13 mouse cellular contexts compared by ENCODE assay signal in genomic region chr7:79534819-79535218, GRCm38 (mm10).
DNase-seq lines count a peak whose midpoint lies in the region; ATAC-seq and TF ChIP-seq lines count a peak whose summit lies in the region.
"Had no signal": no experiment of that assay in that cellular context is flagged by ENCODE, and none has a peak within 500 bp of the region (broad histone marks: within the 10 kb centered on the region; RNA-seq: fewer than 3 reads in every experiment).

No protein-coding gene starts in this region.

- H3K27me3 ChIP-seq in heart, embryonic 13.5 days (replicated peaks), result peaks cover 100% of the 10 kb centered on the region
- H3K27me3 ChIP-seq in forebrain, embryonic 14.5 days (replicated peaks; ENCODE audit: control insufficient read depth, insufficient read depth, low read length), result no peaks in the 10 kb centered on the region
- peaks cover 99% of the 10 kb centered on the region for H3K27me3 ChIP-seq in limb, embryonic 15.5 days
- H3K27me3 ChIP-seq in neural tube, embryonic 14.5 days (ENCODE audit: control insufficient read depth, insufficient read depth, low read length), result no peaks in the 10 kb centered on the region; the same call in 1 of the 2 replicates
- no peaks in the 10 kb centered on the region; the same call in 1 of the 2 replicates for H3K27me3 ChIP-seq in cerebellum, adult 2 months (ENCODE audit: control insufficient read depth, insufficient read depth, low read length)

- no peak for TF ChIP-seq POLR2A in cerebellum, adult 2 months (IDR thresholded peaks at IDR 0.05; ENCODE audit: borderline replicate concordance, insufficient read depth, low read length)

- 13% methylated on average over 7 of the region's 7 CpGs for WGBS in heart, embryonic 13.5 days
- 2% methylated on average over 7 of the region's 7 CpGs for WGBS in forebrain, embryonic 14.5 days
- 13% methylated on average over 7 of the region's 7 CpGs for WGBS in limb, embryonic 15.5 days
- WGBS in neural tube, embryonic 14.5 days, result 4% methylated on average over 7 of the region's 7 CpGs
- WGBS in cerebellum, adult 2 months, result 60% methylated on average over 7 of the region's 7 CpGs

- TF ChIP-seq CTCF in cerebellum, adult 2 months (IDR thresholded peaks at IDR 0.05; ENCODE audit: borderline replicate concordance, insufficient read depth, low read depth, low read length), result no peak

- intact Hi-C loops in heart, postnatal 10 days (cut with DNase I), result loop anchor here (1.0 kb wide), 1 partner anchor 39 kb away; no protein-coding TSS in a partner anchor
- intact Hi-C loops in heart, postnatal 36 days (cut with DNase I), result no loop called here

- no peaks in the 10 kb centered on the region for H3K9me3 ChIP-seq in heart, embryonic 13.5 days
- no peaks in the 10 kb centered on the region for H3K9me3 ChIP-seq in forebrain, embryonic 14.5 days (replicated peaks; ENCODE audit: control insufficient read depth, low read length)
- H3K9me3 ChIP-seq in limb, embryonic 15.5 days, result no peaks in the 10 kb centered on the region
- no peaks in the 10 kb centered on the region for H3K9me3 ChIP-seq in neural tube, embryonic 14.5 days (ENCODE audit: control insufficient read depth, low read length)
- H3K9me3 ChIP-seq: liver, embryonic 13.5 days had no signal

- peaks cover 21% of the 10 kb centered on the region for H3K4me1 ChIP-seq in heart, embryonic 13.5 days
- H3K4me1 ChIP-seq in forebrain, embryonic 14.5 days (ENCODE audit: control insufficient read depth, insufficient read depth, low read length), result peaks cover 68% of the 10 kb centered on the region
- H3K4me1 ChIP-seq in limb, embryonic 15.5 days, result peaks cover 17% of the 10 kb centered on the region
- H3K4me1 ChIP-seq in neural tube, embryonic 14.5 days (ENCODE audit: control insufficient read depth, insufficient read depth, low read length), result peaks cover 24% of the 10 kb centered on the region; the same call in 1 of the 2 replicates
- peaks cover 28% of the 10 kb centered on the region for H3K4me1 ChIP-seq in cerebellum, adult 2 months (ENCODE audit: control insufficient read depth, insufficient read depth, low read length)

- H3K4me3 ChIP-seq in heart, embryonic 13.5 days, result peak overlapping the region; percentile 46; the same call in 1 of the 2 replicates
- H3K4me3 ChIP-seq in forebrain, embryonic 14.5 days (ENCODE audit: low read depth, low read length), result peak overlapping the region; percentile 54
- H3K4me3 ChIP-seq in limb, embryonic 15.5 days, result 0 out of 2 replicates have a peak overlapping the region, but pooled peaks have one; percentile 41
- peak overlapping the region; percentile 59 for H3K4me3 ChIP-seq in neural tube, embryonic 14.5 days (ENCODE audit: low read depth, low read length)
- no peak overlapping the region for H3K4me3 ChIP-seq in cerebellum, adult 2 months (replicated peaks; ENCODE audit: insufficient read depth, low read depth, low read length)

- no peak for DNase-seq in heart, postnatal 10 days
- peak; percentile 78 for DNase-seq in forebrain, embryonic 14.5 days (ENCODE audit: low spot score)
- no peak for DNase-seq in cerebellum, adult 2 months
- no peak for DNase-seq in MN1 (ENCODE audit: low spot score)
- DNase-seq in heart, postnatal 36 days, result no peak
- DNase-seq: gastrocnemius, postnatal 25 days; liver, embryonic 13.5 days; lung, postnatal 4 days; thymus, adult 2 months had no signal

- H3K36me3 ChIP-seq in heart, embryonic 13.5 days, result no peaks in the 10 kb centered on the region
- H3K36me3 ChIP-seq in forebrain, embryonic 14.5 days (ENCODE audit: control insufficient read depth, insufficient read depth, low read length), result peaks cover 36% of the 10 kb centered on the region
- no peaks in the 10 kb centered on the region for H3K36me3 ChIP-seq in limb, embryonic 15.5 days
- H3K36me3 ChIP-seq in neural tube, embryonic 14.5 days (ENCODE audit: control insufficient read depth, insufficient read depth, low read length), result peaks cover 6% of the 10 kb centered on the region; the same call in 1 of the 2 replicates
- H3K36me3 ChIP-seq: liver, embryonic 13.5 days had no signal

- no peak overlapping the region for H3K27ac ChIP-seq in heart, embryonic 13.5 days (replicated peaks)
- peak overlapping the region; percentile 100 for H3K27ac ChIP-seq in forebrain, embryonic 14.5 days (ENCODE audit: low read depth, low read length)
- no peak overlapping the region for H3K27ac ChIP-seq in limb, embryonic 15.5 days
- peak overlapping the region; percentile 97 for H3K27ac ChIP-seq in neural tube, embryonic 14.5 days (ENCODE audit: low read depth, low read length)
- H3K27ac ChIP-seq in cerebellum, adult 2 months (ENCODE audit: insufficient read depth, low read length), result no peak overlapping the region
- H3K27ac ChIP-seq: kidney, postnatal 0 days; liver, embryonic 13.5 days had no signal

- no peak overlapping the region for H3K9ac ChIP-seq in heart, embryonic 13.5 days
- peak overlapping the region; percentile 96 for H3K9ac ChIP-seq in forebrain, embryonic 14.5 days (ENCODE audit: low read length)
- no peak overlapping the region for H3K9ac ChIP-seq in limb, embryonic 15.5 days
- H3K9ac ChIP-seq in neural tube, embryonic 14.5 days (replicated peaks; ENCODE audit: low read depth, low read length), result peak overlapping the region; percentile 93
- H3K9ac ChIP-seq: liver, embryonic 13.5 days had no signal

- no peak for ATAC-seq in heart, embryonic 13.5 days (ENCODE audit: extremely low read depth, insufficient number of reproducible peaks, low FRiP score, low TSS enrichment)
- peak; percentile 33 for ATAC-seq in forebrain, embryonic 14.5 days
- ATAC-seq in limb, embryonic 15.5 days (ENCODE audit: insufficient number of reproducible peaks, low FRiP score, low TSS enrichment, low read depth), result no peak
- peak; percentile 22 for ATAC-seq in neural tube, embryonic 14.5 days (ENCODE audit: low read depth)

- no peak overlapping the region for H3K4me2 ChIP-seq in heart, embryonic 13.5 days
- peak overlapping the region; percentile 86 for H3K4me2 ChIP-seq in forebrain, embryonic 14.5 days (ENCODE audit: low read length)
- H3K4me2 ChIP-seq in limb, embryonic 15.5 days, result no peak overlapping the region; the same call in 1 of the 2 replicates
- H3K4me2 ChIP-seq in neural tube, embryonic 14.5 days (ENCODE audit: low read depth, low read length), result peak overlapping the region; percentile 84

Comparison
In these comparisons a context has a peak if more than half of its experiments do, and no peak if none do; other contexts are left out.
1. ATAC-seq: peak in forebrain, embryonic 14.5 days (single experiment) and neural tube, embryonic 14.5 days (single experiment); none in heart, embryonic 13.5 days (single experiment) and limb, embryonic 15.5 days (single experiment).
2. H3K27ac ChIP-seq: peak in forebrain, embryonic 14.5 days (single experiment) and neural tube, embryonic 14.5 days (single experiment); none in heart, embryonic 13.5 days (single experiment), limb, embryonic 15.5 days (single experiment) and cerebellum, adult 2 months (single experiment).
3. H3K4me2 ChIP-seq: peak in forebrain, embryonic 14.5 days (single experiment) and neural tube, embryonic 14.5 days (single experiment); none in heart, embryonic 13.5 days (single experiment) and limb, embryonic 15.5 days (single experiment).
4. H3K9ac ChIP-seq: peak in forebrain, embryonic 14.5 days (single experiment) and neural tube, embryonic 14.5 days (single experiment); none in heart, embryonic 13.5 days (single experiment) and limb, embryonic 15.5 days (single experiment).